Mouse (Mus musculus) Muller cell, postnatal 12 days (primary cell): Measurements from ENCODE around the gene Atg10.

Experiments
- DNase-seq: peaks from one replicate; pipeline ENCODE4 v3.0.0-alpha.2; 2015; ENCODE audit errors: inconsistent ontology term

Gene Atg10

DNA sequence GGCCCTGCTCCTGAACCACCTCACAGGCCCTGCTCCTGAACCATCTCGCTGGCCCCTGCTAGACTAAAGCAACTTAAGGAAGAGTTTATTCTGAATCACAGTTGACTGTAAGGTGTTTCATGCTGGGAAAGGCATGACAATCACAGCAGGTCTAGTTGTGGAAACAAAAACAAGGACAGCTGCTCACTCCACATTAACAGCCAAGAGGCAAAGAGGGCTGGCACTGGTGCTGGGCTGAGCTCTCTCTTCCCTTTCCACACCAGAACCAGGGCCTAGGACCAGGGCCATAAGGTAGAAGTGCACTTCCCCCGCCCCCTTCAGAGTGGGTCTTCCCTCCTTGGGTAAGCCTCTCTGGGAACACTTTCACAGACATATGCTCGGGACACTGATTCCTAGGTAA lies 48.4 kb downstream of the Atg10 start:
- DNase-seq, result no peak

DNA sequence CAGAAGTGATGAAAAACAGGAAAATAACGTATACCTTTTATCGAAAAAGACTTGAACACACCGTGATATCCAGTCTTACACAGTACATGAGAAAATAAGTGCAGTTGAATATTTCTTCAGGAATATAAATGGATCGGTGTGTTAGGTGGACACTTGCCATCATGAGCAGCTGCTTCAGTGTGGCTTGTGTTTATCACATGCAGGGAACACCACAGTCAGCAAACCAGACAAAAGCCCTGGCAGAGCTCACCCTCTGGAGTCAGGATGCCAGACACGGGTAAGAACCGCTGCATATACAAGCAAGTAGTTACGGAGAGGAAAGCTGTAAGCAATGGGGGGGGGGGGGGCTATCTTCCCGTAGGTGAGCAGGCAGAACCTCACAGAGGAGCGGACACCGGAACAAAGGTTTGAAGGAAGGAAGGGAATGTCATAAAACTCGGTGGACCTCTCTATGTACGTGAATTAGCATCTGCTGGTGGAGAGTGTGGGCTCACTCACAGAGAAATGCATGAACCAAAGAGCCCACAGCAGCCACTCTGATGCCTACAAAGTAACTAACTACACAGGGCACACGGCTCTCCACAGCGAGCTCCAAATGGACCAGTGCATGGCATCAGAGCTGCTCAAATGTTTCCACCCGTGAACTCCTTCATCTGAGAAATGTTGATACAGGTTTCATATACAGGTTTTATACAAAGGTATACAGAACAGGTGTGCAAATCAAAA lies 51.8 kb downstream of the Atg10 start:
- DNase-seq, result no peak

DNA sequence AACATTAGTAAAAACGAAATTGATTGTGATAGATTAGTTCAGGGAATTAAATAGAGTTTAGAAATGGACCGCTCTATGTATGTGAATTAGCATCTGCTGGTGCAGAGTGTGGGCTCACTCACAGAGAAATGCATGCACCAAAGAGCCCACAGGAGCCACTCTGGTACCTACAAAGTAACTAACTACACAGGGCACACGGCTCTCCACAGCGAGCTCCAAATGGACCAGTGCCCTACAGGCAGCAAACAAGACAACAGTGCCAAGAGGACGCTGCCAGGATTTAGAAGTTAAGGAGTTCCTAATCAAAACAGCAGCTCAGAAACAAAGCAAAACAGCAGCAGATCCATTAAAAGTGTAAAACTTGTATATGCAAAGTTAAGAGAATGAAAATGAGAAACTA lies 52.6 kb downstream of the Atg10 start:
- DNase-seq, result no peak

GRCm38 (mm10) chr13:91169529-91170319 lies 54.0 kb downstream of the Atg10 start:
- DNase-seq, result no peak

DNA sequence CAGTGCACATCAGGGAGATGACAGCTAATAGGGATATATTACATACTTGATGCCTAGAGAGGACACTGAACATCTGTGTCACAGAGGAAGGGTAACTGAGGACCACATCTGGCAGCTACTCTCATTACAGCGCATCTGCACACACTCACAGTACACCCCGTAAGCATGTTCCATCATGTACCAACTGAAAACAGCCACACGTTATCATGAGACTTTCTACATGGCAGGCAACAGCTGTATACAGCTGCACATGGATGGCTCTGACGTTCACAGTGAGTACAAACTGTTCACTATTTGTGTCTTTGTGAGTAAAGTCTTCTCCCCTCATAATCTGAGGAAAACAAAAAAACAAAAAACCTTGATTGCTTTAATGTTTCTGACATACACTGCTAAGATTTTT lies 55.3 kb downstream of the Atg10 start:
- no peak for DNase-seq

DNA sequence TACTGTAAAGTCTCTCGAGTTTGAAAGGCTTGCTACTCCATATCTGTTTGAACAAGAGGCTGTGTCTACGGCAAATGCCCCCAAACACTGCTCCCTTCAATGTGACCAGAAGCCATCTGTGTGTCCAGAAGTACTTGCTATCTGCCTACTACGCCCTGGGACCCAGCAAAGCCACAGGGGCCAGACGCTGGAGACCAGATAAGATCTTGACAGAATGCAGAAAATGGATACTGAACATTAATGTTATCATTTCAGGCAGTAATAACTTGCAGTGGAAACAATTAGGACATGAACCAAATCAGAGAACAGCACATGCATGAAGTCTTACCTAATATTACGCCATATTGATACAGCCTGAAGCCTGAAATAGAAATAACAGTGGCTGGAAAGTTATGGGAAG lies 56.2 kb downstream of the Atg10 start:
- DNase-seq, result no peak

- no peak for DNase-seq
Measured at GRCm38 (mm10) chr13:91166286-91166685, 57.5 kb downstream of the Atg10 start.

- peak; percentile 66 for DNase-seq
Measured at GRCm38 (mm10) chr13:91165200-91165599, 58.6 kb downstream of the Atg10 start.

DNA sequence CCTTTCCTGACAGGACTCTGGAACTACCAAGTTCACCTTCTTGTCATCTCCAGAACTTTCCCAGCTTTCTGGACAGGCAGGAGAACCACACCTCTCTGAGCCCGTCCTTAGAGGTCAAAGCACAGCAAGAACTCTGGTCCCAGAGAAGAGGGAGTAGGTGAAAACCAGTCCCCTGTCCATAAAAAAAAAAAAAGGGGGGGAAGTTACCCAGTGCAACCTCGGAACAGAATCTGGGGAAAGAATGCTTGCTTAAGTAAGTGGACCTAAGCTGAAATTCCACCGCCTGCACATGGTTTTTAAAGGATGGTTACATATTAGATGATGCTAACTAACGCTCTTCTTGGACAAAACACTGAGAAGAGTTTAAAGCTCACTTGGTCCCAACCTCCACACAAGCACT lies 60.5 kb downstream of the Atg10 start:
- DNase-seq, result no peak

DNA sequence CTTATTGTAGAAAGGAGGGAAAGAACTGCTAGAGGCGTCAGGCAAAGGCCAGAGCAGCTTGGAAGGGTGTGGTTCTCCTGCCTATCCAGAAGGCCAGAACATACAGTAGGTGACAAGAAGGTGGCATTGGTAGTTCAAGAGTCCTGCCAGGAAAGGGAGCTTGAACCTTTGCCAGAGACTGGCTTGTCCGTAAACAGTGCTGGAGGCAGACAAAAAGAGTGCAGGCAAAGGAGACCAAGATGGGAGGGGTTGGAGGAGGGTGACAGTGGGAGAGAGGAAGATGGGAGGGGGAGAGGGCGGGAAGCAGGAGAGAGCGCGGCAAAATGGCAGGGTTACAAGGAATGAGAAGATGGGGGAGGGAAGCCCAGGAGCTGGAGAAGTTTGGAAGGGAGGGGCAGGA lies 61.3 kb downstream of the Atg10 start:
- DNase-seq, result no peak

GRCm38 (mm10) chr13:91160616-91161015 lies 63.2 kb downstream of the Atg10 start:
- no peak for DNase-seq

DNA sequence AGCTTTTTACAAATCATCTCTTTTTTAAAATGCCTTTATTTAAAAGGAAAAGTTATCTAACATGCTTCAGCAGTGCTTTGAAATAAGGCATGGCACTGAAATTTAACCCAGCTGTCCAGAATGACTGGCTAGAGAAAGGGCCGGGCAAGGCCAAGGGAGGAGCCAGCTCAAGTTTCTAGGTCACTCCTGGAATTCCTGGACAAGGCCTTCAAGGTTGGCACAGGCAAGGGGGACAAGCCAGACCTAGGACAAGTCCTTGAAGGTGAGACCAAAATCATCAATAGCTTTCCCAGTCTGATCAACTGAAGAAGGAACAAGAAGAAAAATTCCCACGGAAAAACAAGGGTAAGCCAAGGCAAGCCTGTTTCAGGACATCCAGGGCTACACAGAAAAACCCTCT lies 63.9 kb downstream of the Atg10 start:
- no peak for DNase-seq

DNA sequence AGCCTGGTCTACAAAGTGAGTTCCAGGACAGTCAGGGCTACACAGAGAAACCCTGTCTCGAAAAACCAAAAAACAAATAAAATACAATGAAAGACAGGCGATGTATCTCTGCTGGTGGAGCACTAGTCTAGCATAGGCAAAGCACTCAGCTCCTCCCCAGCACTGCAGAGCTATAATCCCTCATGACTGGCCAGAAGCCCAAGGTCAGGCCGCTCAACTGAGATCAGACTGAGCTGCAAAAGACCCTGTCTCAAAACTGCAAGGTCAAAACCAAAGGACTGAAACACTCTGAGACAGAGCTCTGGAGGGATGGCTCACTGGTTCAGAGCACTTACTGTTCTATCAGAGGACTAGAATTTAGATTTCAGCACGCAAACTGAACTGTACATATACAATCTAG lies 65.8 kb downstream of the Atg10 start:
- DNase-seq, result no peak

- no peak for DNase-seq
Measured at GRCm38 (mm10) chr13:91157429-91157828, 66.3 kb downstream of the Atg10 start.

DNA sequence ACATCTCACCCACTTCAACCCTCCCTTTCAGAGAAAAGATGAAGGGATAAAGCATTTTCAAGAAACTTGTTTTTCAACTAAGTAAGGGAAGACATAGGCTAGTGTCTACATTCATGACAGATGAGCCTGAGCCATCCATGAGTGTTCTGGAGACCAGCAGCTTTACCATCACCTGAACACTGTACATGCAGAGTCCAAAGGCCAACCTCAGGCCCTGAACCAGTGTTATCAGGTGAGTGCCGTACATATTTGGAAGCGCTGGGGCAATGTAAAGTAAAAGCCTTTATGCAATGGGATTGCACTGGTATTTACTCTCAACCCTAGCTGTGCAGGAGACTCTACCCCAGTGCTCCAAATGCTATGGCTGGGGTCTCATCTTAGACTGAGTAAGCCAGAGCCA lies 66.8 kb downstream of the Atg10 start:
- no peak for DNase-seq

DNA sequence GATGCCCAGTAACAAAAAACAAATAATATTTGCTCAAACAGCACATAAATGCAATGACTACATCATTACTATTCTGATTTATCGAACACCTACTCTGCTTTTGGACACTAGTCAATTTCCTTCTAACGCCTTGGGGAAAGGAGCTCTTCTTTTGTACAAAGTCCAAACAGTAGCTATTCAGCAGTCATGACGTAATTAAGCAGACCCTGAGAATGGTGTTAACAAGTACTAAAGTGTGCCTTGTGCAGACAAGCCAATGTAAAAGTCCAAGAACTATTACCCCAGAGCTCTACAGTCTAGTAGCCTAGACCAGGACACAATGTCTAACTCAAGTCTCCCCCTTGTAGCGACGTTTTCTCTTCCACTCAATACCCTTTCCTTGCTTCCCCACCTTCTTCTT lies 67.5 kb downstream of the Atg10 start:
- no peak for DNase-seq

DNA sequence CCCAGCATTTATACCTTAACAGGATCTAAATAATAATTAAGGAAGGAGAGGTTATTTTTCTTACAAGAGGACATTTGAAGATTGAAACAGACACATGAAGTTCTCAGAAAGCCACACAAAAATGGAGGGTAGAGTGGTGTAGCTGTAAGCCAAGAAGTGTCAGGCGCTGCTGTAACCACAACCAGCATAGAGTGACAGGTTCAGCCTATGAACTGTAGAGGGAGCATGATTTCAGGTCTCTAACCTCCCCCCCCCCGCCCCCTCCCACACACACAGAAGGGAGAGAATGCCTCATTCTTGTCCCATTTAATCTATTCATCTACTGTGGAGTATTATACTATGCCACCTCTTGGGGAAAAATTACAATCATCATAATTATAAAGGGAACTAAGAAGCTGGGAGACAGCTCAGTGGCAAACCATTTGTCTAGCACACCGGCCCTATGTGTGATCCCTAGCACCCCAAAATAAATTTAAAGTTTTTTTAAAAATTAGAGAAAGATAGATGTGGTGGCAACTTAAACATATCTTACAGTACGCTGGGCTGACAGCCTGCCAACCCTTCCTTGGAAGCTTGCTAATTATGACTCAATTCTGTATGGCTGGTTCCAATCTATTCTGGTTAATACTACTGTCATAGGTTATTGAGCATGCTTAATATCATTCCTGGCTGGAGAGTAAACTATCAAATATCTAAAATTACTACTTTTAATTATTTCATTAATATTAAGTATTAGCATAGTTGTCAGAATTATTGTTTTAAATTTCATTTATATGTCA lies 68.2 kb downstream of the Atg10 start:
- DNase-seq, result peak; percentile 47

- DNase-seq, result no peak
Measured at GRCm38 (mm10) chr13:91154622-91155021, 69.1 kb downstream of the Atg10 start.

GRCm38 (mm10) chr13:91136337-91136736 lies 87.4 kb downstream of the Atg10 start:
- no peak for DNase-seq

- no peak for DNase-seq
Measured at GRCm38 (mm10) chr13:91133334-91133890, 90.4 kb downstream of the Atg10 start.

GRCm38 (mm10) chr13:91129071-91129470 lies 94.7 kb downstream of the Atg10 start:
- DNase-seq, result peak; percentile 46

GRCm38 (mm10) chr13:91128581-91128980 lies 95.2 kb downstream of the Atg10 start:
- peak; percentile 34 for DNase-seq
